Mouse (Mus musculus): ENCODE data around the gene P3h4. TPM values are rescaled to one million over a fixed set of nuclear protein-coding genes. Genes with fewer than 3 reads are reported as not detected.

P3h4 gene
- polyA plus RNA-seq (2015; fragmentation: Illumina TruSeq; extraction: RNeasy Lipid Tissue Mini Kit (QIAGEN cat#74804); ENCODE audit: low read depth, low replicate concordance) = 19.1 TPM

GRCm38 (mm10) chr11:100414021-100414913 lies at the start of gene P3h4:
Gene P3h4 (minus strand): TSS chr11:100414836.

GRCm38 (mm10) chr11:100441797-100442196 lies 27.2 kb upstream of the P3h4 start, which contains the start of the genes Nt5c3b and Klhl10:
Gene Nt5c3b (minus strand): TSS chr11:100441808.
Gene Klhl10 (plus strand): TSS chr11:100441917.

GRCm38 (mm10) chr11:100414914-100415822 lies 532 bp upstream of the P3h4 start, which contains the start of gene Fkbp10:
Gene Fkbp10 (plus strand): TSS chr11:100415697.

DNA sequence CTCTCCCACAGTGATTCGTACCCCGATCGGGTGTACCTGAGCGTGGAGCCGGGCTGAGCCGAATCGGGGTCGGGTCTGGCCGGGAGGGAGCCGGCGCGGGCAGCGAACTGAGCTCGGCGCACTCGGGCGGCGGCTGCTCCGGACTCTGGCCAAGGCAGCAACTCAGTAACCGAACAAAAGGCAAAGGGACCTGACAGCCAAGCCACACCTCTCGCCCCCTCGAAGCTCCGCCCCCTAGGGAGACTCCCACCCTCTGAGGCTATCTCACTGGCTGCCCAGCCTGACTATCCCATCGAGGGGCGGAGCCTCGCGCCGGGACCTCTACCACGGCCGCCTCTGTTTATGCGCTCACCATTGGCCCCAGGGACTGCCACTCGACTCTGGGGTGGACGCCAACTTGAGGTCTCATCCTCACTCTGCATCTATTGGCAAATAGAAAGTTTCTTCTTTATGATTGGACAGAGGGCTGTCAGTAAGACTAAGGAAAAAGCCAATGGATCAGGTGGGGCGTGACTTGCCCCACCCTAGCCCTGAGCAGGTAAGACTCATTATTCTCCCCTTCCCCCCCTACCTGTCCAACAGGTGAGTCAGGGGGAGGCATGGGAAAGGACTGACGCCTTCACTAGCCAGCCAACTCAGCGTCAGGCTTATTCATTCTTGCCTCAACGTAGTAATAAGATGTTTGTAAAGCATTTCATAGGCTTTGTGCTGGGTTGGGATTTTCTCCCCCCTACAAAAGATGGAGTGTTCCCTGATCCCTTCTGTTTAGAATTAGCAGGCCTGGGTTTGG lies 16.8 kb downstream of the P3h4 start, which contains the start of gene Jup:
Jup (minus strand) TSS at position 164 of the 790 bp plus-strand sequence.

Other genes starting within 250 kb of the P3h4 start
- gene Krt9, start 221.6 kb downstream of the P3h4 start, polyA plus RNA-seq (2015; fragmentation: Illumina TruSeq; extraction: RNeasy Lipid Tissue Mini Kit (QIAGEN cat#74804); ENCODE audit: low read depth, low replicate concordance) = 6.8 TPM
- not detected for gene Krt14, start 207.3 kb downstream of the P3h4 start, polyA plus RNA-seq (2015; fragmentation: Illumina TruSeq; extraction: RNeasy Lipid Tissue Mini Kit (QIAGEN cat#74804); ENCODE audit: low read depth, low replicate concordance)
- gene Krt16, start 165.9 kb downstream of the P3h4 start, polyA plus RNA-seq (2015; fragmentation: Illumina TruSeq; extraction: RNeasy Lipid Tissue Mini Kit (QIAGEN cat#74804); ENCODE audit: low read depth, low replicate concordance) = not detected
- gene Krt17, start 153.8 kb downstream of the P3h4 start, polyA plus RNA-seq (2015; fragmentation: Illumina TruSeq; extraction: RNeasy Lipid Tissue Mini Kit (QIAGEN cat#74804); ENCODE audit: low read depth, low replicate concordance) = not detected
- gene Krt42, start 145.0 kb downstream of the P3h4 start, polyA plus RNA-seq (2015; fragmentation: Illumina TruSeq; extraction: RNeasy Lipid Tissue Mini Kit (QIAGEN cat#74804); ENCODE audit: low read depth, low replicate concordance) = not detected
- gene Eif1, start 95.0 kb downstream of the P3h4 start, polyA plus RNA-seq (2015; fragmentation: Illumina TruSeq; extraction: RNeasy Lipid Tissue Mini Kit (QIAGEN cat#74804); ENCODE audit: low read depth, low replicate concordance) = 796 TPM
- gene Gast, start 80.4 kb downstream of the P3h4 start, polyA plus RNA-seq (2015; fragmentation: Illumina TruSeq; extraction: RNeasy Lipid Tissue Mini Kit (QIAGEN cat#74804); ENCODE audit: low read depth, low replicate concordance) = not detected
- gene Hap1, start 58.7 kb downstream of the P3h4 start, polyA plus RNA-seq (2015; fragmentation: Illumina TruSeq; extraction: RNeasy Lipid Tissue Mini Kit (QIAGEN cat#74804); ENCODE audit: low read depth, low replicate concordance) = 104 TPM
- gene Jup, start 17.1 kb downstream of the P3h4 start, polyA plus RNA-seq (2015; fragmentation: Illumina TruSeq; extraction: RNeasy Lipid Tissue Mini Kit (QIAGEN cat#74804); ENCODE audit: low read depth, low replicate concordance) = 33.4 TPM
- gene Fkbp10, start 861 bp upstream of the P3h4 start, polyA plus RNA-seq (2015; fragmentation: Illumina TruSeq; extraction: RNeasy Lipid Tissue Mini Kit (QIAGEN cat#74804); ENCODE audit: low read depth, low replicate concordance) = 5.4 TPM
- gene Nt5c3b, start 27.0 kb upstream of the P3h4 start, polyA plus RNA-seq (2015; fragmentation: Illumina TruSeq; extraction: RNeasy Lipid Tissue Mini Kit (QIAGEN cat#74804); ENCODE audit: low read depth, low replicate concordance) = 82.3 TPM
- gene Klhl10, start 27.1 kb upstream of the P3h4 start, polyA plus RNA-seq (2015; fragmentation: Illumina TruSeq; extraction: RNeasy Lipid Tissue Mini Kit (QIAGEN cat#74804); ENCODE audit: low read depth, low replicate concordance) = 0.43 TPM
- 23.5 TPM for gene Klhl11, start 57.9 kb upstream of the P3h4 start, polyA plus RNA-seq (2015; fragmentation: Illumina TruSeq; extraction: RNeasy Lipid Tissue Mini Kit (QIAGEN cat#74804); ENCODE audit: low read depth, low replicate concordance)
- gene Acly, start 113.2 kb upstream of the P3h4 start, polyA plus RNA-seq (2015; fragmentation: Illumina TruSeq; extraction: RNeasy Lipid Tissue Mini Kit (QIAGEN cat#74804); ENCODE audit: low read depth, low replicate concordance) = 113 TPM
- gene Ttc25, start 130.8 kb upstream of the P3h4 start, polyA plus RNA-seq (2015; fragmentation: Illumina TruSeq; extraction: RNeasy Lipid Tissue Mini Kit (QIAGEN cat#74804); ENCODE audit: low read depth, low replicate concordance) = 1.7 TPM
- gene Cnp, start 160.1 kb upstream of the P3h4 start, polyA plus RNA-seq (2015; fragmentation: Illumina TruSeq; extraction: RNeasy Lipid Tissue Mini Kit (QIAGEN cat#74804); ENCODE audit: low read depth, low replicate concordance) = 371 TPM
- gene Nkiras2, start 204.4 kb upstream of the P3h4 start, polyA plus RNA-seq (2015; fragmentation: Illumina TruSeq; extraction: RNeasy Lipid Tissue Mini Kit (QIAGEN cat#74804); ENCODE audit: low read depth, low replicate concordance) = 12.7 TPM
- 208 TPM for gene Dnajc7, start 205.3 kb upstream of the P3h4 start, polyA plus RNA-seq (2015; fragmentation: Illumina TruSeq; extraction: RNeasy Lipid Tissue Mini Kit (QIAGEN cat#74804); ENCODE audit: low read depth, low replicate concordance)